Mouse (Mus musculus): ENCODE measurements around the gene Gigyf1.

Gene Gigyf1

DNA sequence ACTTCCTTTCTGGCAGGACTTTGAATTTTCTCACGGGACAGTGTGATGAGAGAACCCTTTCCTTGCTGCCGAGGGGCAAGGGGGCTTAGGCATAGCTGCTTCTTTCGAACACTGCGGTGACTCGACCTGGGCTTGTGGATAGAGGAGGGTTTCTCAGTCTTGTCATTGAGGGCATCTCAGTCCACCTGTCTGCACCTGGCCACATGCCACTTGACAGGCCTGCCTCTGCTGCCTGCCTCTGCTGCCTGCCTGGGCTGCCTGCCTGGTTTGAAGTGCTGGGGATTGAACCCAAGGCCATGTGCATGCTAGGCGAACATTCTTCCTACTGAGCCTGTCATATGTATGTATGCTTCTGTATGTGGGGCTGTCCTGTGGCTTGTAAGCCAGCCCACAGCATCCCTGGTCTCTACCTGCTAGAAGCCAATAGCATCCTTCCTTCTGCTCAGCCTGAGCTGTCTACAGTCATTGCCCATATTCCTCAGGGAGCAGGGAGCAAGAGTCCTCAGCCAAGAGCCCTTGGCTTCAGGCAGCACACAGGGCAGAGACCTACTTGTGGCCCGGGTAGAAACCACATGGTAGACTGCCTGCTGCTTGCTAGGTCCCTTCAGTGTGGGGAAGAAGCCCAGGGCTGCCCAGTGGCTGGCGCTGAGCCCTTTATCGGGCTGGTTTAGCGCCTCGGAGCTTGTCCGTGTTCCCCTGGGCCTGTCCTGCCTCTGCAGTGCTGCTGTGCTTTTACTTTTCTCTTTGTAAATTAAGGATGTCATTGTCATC lies 4.2 kb upstream of the Gigyf1 start:
- no peak for DNase-seq (ENCODE audit: low spot score in 2 of 2)

- no peak for DNase-seq (ENCODE audit: low spot score in 2 of 2)
Measured at GRCm38 (mm10) chr5:137514811-137515210, 3.5 kb upstream of the Gigyf1 start.

DNA sequence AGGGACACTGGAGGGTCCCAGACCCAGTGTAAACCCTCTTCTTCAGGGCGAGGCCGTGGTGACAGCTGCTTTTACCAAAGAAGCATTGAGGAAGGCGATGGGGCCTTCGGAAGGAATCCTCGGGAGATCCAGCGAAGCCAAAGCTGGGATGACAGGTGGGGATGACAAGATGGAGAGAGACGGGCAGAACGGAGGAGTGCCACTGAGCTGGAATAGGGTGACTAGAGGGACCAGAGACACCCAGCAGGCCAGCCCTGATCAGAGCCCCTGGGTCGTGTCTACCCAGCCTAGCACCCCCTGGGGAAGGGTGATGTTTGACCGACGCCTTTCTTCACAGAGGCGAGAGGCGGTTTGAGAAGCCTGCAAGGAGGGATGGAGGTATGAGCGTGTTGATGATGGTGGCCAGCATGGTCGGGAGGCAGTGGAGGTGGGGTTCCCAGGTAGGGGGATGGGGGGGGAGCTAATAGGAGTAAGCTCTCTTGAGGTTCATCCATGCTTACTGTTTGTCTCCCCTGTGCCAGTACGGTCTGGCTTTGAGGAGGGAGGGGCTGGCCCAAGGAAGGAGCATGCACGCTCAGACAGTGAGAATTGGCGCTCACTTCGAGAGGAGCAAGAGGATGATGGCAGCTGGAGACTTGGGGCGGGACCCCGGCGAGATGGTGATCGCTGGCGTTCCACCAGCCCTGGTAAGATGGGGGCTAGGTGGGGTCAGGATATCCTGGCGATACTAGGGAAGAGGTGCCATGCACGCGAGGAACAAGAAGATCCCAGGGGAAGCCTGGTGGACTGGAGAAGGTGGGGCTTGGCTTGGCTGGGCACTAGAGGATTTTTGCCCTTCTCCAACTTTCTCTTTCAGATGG lies 1.6 kb downstream of the Gigyf1 start:
- no peak for DNase-seq (ENCODE audit: low spot score in 2 of 2)

GRCm38 (mm10) chr5:137521861-137522260 lies 3.5 kb downstream of the Gigyf1 start:
- DNase-seq (ENCODE audit: low spot score in 2 of 2): no peak

- no peak for DNase-seq (ENCODE audit: low spot score in 2 of 2)
Measured at GRCm38 (mm10) chr5:137522711-137523110, 4.4 kb downstream of the Gigyf1 start.

GRCm38 (mm10) chr5:137523396-137524250 lies 5.3 kb downstream of the Gigyf1 start:
- DNase-seq (ENCODE audit: low spot score in 2 of 2): no peak

DNA sequence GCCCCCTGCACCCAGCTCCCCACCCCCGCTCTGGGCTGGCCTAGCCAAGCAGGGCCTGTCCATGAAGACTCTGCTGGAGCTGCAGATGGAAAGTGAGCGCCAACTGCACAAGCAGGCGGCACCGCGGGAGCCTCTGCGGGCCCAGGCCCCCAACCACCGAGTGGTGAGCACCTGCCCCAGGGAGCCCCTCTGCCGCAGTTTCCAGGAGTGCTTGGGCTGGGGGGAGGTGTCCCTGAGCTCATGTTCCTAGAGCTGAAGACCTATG lies 5.8 kb downstream of the Gigyf1 start:
- DNase-seq (ENCODE audit: low spot score in 2 of 2): no peak

DNA sequence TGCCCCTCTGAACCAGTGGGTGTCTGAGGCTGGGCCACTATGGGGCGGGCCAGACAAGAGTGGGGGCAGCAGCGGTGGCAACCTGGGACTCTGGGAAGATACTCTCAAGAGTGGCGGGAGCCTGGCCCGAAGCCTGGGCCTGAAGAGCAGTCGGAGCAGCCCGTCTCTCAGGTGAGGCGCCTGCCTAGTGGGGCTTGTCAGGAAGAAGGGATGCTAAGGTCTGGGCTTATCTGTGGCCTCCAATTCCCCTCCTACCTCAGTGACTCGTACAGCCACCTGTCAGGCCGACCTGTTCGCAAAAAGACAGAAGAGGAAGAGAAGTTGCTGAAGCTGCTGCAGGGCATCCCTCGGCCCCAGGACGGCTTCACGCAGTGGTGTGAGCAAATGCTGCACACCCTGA lies 6.3 kb downstream of the Gigyf1 start:
- DNase-seq (ENCODE audit: low spot score in 2 of 2): no peak

- DNase-seq (ENCODE audit: low spot score in 2 of 2): no peak
Measured at GRCm38 (mm10) chr5:137525511-137525910, 7.2 kb downstream of the Gigyf1 start.

GRCm38 (mm10) chr5:137526192-137526936 lies 8.0 kb downstream of the Gigyf1 start:
- DNase-seq (ENCODE audit: low spot score in 2 of 2): peak in 1 of 2 experiments; percentile 41

- DNase-seq (ENCODE audit: low spot score in 2 of 2): no peak
Measured at GRCm38 (mm10) chr5:137527413-137527812, 9.1 kb downstream of the Gigyf1 start.

DNA sequence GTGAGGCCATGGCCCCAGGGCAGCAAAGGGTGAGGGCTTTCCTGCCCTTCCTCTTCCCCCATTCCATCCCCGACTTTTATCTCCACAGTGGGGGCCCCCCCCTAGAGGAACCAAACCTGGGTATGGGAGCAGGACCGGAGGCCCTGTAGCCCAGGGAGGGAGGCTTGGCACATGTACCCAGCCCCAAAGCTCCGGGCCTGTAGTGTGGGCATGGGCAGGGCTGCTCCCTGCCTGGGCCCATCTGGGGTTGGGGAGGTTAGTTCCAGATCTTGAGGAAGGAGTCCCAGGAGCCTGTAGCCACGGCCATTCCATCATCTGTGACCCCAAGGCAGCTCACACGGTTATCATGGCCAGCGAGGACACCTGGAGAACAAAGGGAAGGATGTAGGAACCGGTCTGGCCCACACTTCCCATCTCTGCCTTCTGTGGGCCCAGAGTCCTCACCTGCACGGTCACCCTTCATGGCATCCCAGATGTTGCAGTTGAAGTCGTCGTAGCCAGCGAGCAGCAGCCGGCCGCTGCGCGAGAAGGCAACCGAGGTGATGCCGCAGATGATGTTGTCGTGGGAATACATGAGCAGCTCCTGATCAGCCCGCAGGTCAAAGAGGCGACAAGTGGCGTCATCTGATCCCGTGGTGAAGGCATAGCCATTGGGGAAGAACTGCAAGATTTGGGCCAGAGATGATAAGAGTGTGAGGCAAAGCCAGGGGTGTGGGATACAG lies 10.1 kb downstream of the Gigyf1 start:
- DNase-seq (ENCODE audit: low spot score in 2 of 2): no peak

DNA sequence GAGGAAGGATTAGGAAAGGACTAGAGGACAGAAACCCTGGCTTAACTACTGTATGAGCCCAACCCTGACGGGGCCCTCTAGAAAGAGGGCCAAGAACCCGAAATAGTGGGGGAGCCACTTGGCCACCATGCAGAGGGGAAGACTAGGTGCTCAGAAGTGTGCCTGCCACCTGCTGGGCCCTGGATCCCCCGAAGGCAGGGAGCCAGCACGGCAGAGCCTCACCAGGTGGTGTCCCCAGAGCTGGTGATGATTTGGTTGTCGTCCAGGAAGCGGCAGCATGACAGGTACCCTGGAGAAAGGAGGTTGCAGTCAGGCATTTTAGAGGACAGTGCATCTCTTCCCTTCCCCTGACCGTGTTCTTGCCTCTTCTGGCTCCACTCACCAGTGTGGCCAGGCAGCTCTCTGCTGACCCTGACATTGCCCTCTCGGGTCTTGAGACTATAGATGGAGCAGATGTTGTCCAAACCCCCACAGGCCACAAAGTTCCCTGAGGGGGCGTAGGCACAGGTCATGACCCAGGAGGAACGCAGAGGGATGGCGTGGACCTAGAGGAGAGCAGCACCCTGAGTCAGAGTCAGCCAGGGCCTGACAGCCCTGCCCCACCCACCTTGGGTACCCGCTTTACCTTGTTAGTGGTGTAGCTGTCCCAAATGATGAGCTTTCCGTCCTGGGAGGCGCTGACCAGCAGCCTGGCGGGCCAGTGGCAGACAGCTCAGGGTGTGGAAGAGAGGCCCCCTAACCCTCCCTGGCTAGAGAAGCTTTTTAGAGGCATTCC lies 11.1 kb downstream of the Gigyf1 start:
- peak in 1 of 2 experiments; percentile 35 for DNase-seq (ENCODE audit: low spot score in 2 of 2)

DNA sequence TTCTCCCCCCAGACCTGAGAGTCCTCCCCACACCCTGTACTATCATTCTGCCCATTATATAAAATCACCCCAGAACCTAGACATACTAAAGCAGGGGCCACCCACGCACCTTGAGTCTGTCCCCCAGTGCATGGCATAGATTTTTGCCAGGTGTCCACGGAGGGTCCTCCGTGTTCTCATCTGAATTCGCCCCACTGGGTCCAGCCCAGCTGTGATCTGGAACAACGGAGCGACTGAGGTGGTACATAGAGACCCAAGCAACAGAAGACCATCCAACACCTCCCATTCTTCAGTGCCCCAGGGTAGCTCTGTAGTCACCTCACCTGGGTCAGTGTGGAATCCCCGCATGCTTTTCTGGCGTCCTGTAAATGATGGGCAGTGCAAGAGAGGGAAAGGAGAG lies 11.7 kb downstream of the Gigyf1 start:
- no peak for DNase-seq (ENCODE audit: low spot score in 2 of 2)

GRCm38 (mm10) chr5:137530588-137531413 lies 12.5 kb downstream of the Gigyf1 start:
- DNase-seq (ENCODE audit: low spot score in 2 of 2): peak; percentile 80

- peak in 1 of 2 experiments; percentile 41 for DNase-seq (ENCODE audit: low spot score in 2 of 2)
Measured at GRCm38 (mm10) chr5:137531414-137532130, 13.2 kb downstream of the Gigyf1 start.

DNA sequence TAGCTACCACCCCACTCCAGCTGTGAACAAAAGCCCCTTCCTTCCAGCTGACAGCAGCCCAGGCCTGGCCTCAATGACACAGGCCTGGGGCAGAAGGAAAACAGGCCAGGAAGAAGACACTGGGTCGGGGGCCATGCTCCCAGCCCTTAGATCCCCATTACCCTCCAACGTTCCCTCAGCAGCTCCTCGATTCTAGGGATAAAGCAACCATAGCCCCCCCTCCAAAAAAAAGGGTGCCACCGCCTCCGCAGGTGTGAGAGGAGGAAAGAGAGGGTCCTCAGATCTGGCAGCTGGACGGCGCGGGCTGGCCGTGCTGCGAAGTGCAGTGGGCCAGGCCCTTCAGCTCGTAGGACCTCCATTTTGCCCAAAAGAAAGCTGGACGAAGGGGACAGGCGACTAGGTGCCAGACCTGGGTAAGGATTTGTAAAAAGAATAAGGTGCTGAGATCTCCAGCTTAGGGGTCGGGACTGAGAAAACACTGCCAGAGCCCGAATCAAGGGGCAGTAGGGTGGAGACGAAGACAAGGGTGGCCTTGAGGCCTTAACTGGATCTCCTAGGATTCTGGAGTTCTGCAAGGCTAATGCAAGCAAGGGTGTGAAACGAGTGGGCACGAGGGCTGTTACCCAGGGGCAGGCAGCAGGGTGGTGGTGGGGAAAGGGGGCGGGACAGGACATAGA lies 13.9 kb downstream of the Gigyf1 start:
- DNase-seq (ENCODE audit: low spot score in 2 of 2): peak in 1 of 2 experiments; percentile 36

GRCm38 (mm10) chr5:137532808-137533116 lies 14.4 kb downstream of the Gigyf1 start:
- no peak for DNase-seq (ENCODE audit: low spot score in 2 of 2)

All from left cerebral cortex, adult 9 months (tissue).